Mouse (Mus musculus) ES-Bruce4 (cell line): ENCODE results near the gene Hoxa3.

Experiments used
- CTCF ChIP-seq: IDR thresholded peaks from one replicate; pipeline ENCODE4 v1.8.1; 2011; ENCODE audit warnings: low read depth, low read length
- POLR2A ChIP-seq: IDR thresholded peaks from one replicate; pipeline ENCODE4 v1.8.1; 2011; ENCODE audit warnings: low read length; ENCODE audit not compliant: insufficient read depth

DNA sequence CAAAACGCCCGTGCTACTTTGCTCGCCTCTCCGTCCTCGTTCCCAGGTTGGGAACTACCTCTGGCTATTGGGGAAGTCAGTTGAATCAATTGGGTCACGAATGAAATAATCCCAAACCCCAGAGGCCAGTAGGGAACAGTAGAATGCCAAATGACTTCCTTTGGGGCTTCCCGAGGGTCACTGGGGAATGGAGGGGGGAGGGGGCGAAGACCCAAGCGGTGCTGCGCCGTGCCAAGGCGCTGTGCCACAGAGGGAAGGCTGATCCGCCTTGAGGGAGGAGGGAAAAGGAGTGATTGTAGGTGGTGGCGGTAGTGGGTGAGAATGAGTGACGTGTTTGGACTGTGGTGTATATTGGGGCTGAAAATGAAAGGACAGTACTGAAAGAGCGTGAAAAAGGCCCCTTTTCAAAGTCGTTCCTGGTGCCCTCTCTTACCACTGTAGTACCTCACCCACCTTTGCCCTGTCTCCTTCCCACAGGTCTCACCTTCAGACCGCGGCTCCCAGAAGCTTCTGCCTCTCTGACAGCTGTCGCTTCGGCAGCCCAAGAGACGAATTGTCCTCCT lies 499 bp downstream of the Hoxa3 start:
- no peak for TF ChIP-seq CTCF
- TF ChIP-seq POLR2A: no peak
